Mouse (Mus musculus): ENCODE measurements at regions not wholly inside any gene's neighbourhood (a gene's known extent, or its start where the extent isn't known, plus 50 kb on each side); places are given as distances from the start of the nearest gene placed in this dataset.

DNA sequence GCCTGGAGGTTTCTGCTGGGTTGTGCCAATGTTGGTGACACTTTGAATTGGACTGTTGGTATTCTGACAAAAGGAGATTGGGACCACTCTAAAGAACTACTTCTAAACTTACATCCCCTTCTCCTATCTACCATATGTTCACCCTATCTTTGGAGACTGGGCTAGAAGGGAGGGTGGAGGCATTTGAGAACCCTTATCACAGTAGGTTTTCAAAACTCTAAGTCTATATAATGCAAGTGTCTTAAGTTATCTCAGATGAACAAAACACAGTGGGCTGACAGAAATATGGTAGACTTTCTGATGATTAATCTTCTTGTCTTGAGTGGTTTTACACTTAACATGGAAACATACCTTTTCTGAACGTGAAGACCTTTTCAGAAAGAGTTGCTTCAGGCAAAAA lies 486.9 kb downstream of the Adgrl2 start:
- Histone ChIP-seq H3K4me3 (no peak overlapping the region), H3K9me3 (replicated peaks) (no peaks in the 10 kb centered on the region), H3K36me3 (no peaks in the 10 kb centered on the region), H3K4me1 (replicated peaks) (no peaks in the 10 kb centered on the region), H3K9ac (no peak overlapping the region), H3K27ac (ENCODE audit: poor library complexity, severe bottlenecking) (no peak overlapping the region), H3K27me3 (replicated peaks) (no peaks in the 10 kb centered on the region), H3K4me2 (no peak overlapping the region)
- ATAC-seq (ENCODE audit: insufficient number of reproducible peaks, low FRiP score) = no peak
- WGBS = 67% methylated on average over 1 of the region's 1 CpGs

DNA sequence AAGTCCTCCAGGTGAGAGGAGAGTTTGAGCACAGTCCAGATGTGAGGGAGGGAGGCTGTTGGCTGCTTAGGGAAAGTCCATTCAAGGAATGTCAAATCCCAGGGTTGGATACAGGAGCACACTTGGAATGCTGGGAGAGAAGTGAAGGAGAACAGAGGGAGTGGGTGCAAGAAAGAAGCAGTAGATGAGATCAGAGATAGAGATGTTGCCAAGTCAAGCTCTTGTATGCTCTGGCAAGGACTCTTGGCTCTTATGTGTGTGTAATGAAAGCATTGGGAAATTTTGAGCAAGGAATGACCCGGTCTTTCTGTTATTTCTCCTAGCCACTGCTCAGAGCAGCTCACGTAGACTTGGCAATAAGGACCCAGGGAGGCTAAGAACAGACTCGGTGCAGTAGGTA lies 488.6 kb downstream of the Adgrl2 start:
- H3K4me2 ChIP-seq = no peak overlapping the region
- ATAC-seq (ENCODE audit: insufficient number of reproducible peaks, low FRiP score) = no peak
- 76% methylated on average over 3 of the region's 3 CpGs for WGBS
- no peak overlapping the region for H3K27ac ChIP-seq (ENCODE audit: poor library complexity, severe bottlenecking)
- H3K4me1 ChIP-seq (replicated peaks) = no peaks in the 10 kb centered on the region
- no peaks in the 10 kb centered on the region for H3K9me3 ChIP-seq (replicated peaks)
- H3K4me3 ChIP-seq = no peak overlapping the region
- no peaks in the 10 kb centered on the region for H3K36me3 ChIP-seq
- no peak overlapping the region for H3K9ac ChIP-seq
- H3K27me3 ChIP-seq (replicated peaks) = no peaks in the 10 kb centered on the region

DNA sequence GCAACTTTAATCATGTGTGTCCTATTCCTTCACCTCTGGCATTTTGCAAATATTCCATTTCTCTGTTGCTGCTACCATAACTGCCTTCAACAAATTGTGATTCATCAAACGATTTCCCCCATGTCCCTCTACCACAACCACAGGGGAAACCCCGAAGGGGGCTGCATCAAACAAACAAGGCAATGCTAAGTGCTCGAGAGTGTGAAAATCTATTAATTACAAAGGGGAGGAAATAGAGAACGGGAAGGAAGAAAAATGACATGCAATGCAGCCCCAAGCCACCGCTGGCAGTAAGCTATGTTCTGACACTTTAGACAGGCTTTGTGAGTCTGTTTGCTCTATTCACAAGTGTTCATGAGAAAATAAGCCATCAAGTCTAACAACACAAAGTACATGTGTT lies 493.7 kb downstream of the Adgrl2 start:
- H3K4me2 ChIP-seq = no peak overlapping the region
- no peaks in the 10 kb centered on the region for H3K4me1 ChIP-seq (replicated peaks)
- no peak overlapping the region for H3K27ac ChIP-seq (ENCODE audit: poor library complexity, severe bottlenecking)
- H3K27me3 ChIP-seq (replicated peaks) = no peaks in the 10 kb centered on the region
- no peak overlapping the region for H3K4me3 ChIP-seq
- 75% methylated on average over 5 of the region's 5 CpGs for WGBS
- H3K9me3 ChIP-seq (replicated peaks) = no peaks in the 10 kb centered on the region
- ATAC-seq (ENCODE audit: insufficient number of reproducible peaks, low FRiP score) = no peak
- no peak overlapping the region for H3K9ac ChIP-seq
- no peaks in the 10 kb centered on the region for H3K36me3 ChIP-seq

GRCm38 (mm10) chr3:148491287-148491686 lies 499.1 kb downstream of the Adgrl2 start:
- WGBS = 72% methylated on average over 3 of the region's 3 CpGs
- ATAC-seq (ENCODE audit: insufficient number of reproducible peaks, low FRiP score) = no peak

DNA sequence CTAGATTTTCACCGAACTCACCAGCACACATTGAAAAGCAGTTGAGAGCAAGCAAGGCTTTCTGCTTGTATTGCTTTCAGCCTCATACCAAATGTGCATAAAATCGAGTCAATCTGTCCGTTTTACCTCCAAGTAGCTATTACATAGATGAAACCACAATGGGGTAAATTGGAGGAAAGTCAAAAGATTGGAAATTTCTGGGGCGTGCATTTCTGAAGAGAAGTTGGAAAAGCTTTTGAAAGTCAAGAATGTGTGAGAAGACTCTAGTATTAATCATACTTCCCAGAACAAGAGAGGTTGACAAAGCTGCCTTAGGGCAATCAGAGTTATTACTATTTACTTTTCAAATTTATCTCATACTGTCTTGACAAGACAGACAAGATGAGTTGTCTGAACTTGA lies 501.2 kb downstream of the Adgrl2 start:
- no peaks in the 10 kb centered on the region for H3K27me3 ChIP-seq (replicated peaks)
- H3K4me2 ChIP-seq = no peak overlapping the region
- no peak overlapping the region for H3K9ac ChIP-seq
- no peaks in the 10 kb centered on the region for H3K4me1 ChIP-seq (replicated peaks)
- 81% methylated on average over 4 of the region's 4 CpGs for WGBS
- H3K36me3 ChIP-seq = no peaks in the 10 kb centered on the region
- H3K9me3 ChIP-seq (replicated peaks) = no peaks in the 10 kb centered on the region
- no peak overlapping the region for H3K27ac ChIP-seq (ENCODE audit: poor library complexity, severe bottlenecking)
- H3K4me3 ChIP-seq = no peak overlapping the region
- no peak for ATAC-seq (ENCODE audit: insufficient number of reproducible peaks, low FRiP score)

More at GRCm38 (mm10) chr3:148491287-148491686, 499.1 kb downstream of the Adgrl2 start:
- no peaks in the 10 kb centered on the region for H3K27me3 ChIP-seq (replicated peaks)
- H3K27ac ChIP-seq (ENCODE audit: poor library complexity, severe bottlenecking) = no peak overlapping the region
- H3K9ac ChIP-seq = no peak overlapping the region
- no peak overlapping the region for H3K4me3 ChIP-seq
- no peaks in the 10 kb centered on the region for H3K9me3 ChIP-seq (replicated peaks)
- H3K36me3 ChIP-seq = no peaks in the 10 kb centered on the region
- H3K4me1 ChIP-seq (replicated peaks) = no peaks in the 10 kb centered on the region
- no peak overlapping the region for H3K4me2 ChIP-seq

DNA sequence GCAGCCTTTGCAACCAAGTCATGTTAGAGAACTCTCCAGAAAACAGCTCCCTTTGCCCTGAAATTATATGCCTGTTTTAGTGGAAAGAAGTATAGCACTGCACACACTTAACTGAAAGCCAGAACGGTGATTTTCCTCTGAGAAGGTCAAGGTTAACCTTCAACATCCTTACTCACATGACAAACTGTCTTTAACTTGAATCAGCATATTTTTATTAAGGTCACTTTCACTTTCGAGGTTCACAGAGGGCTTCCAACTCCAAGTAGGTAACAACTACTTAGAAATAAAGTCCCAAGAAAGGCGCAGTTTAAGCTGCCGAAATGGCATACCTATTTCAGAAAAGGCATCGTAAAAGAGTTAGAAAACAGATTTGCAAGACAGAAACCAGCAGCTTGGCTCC lies 502.4 kb downstream of the Adgrl2 start:
- 83% methylated on average over 5 of the region's 5 CpGs for WGBS
- no peaks in the 10 kb centered on the region for H3K27me3 ChIP-seq (replicated peaks)
- H3K9me3 ChIP-seq (replicated peaks) = no peaks in the 10 kb centered on the region
- no peak for ATAC-seq (ENCODE audit: insufficient number of reproducible peaks, low FRiP score)
- no peak overlapping the region for H3K4me2 ChIP-seq
- H3K9ac ChIP-seq = no peak overlapping the region
- no peaks in the 10 kb centered on the region for H3K4me1 ChIP-seq (replicated peaks)
- no peaks in the 10 kb centered on the region for H3K36me3 ChIP-seq
- no peak overlapping the region for H3K27ac ChIP-seq (ENCODE audit: poor library complexity, severe bottlenecking)
- H3K4me3 ChIP-seq = no peak overlapping the region

DNA sequence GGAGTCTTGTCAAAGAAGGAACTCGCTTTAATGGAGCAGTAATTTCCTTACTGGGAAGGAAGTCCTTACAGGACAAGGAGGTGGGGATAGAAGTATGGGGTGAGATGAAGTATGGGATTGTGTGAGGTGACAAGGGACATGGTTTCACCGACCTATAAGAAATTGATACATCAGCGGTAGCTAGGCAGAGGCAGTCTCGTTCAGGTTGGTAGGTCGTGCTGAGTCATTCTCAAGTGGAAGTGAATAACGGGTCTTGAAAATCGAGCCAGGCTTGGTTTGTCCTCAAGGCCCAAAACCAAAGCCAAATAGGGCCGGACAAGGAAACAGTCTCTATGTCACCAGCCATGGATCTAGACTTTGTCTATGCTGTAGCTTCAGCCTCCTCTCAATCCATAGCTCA lies 514.5 kb downstream of the Adgrl2 start:
- Histone ChIP-seq H3K9me3 (replicated peaks) (no peaks in the 10 kb centered on the region), H3K4me2 (no peak overlapping the region), H3K36me3 (no peaks in the 10 kb centered on the region), H3K9ac (no peak overlapping the region), H3K4me3 (no peak overlapping the region), H3K4me1 (replicated peaks) (no peaks in the 10 kb centered on the region), H3K27ac (ENCODE audit: poor library complexity, severe bottlenecking) (no peak overlapping the region), H3K27me3 (replicated peaks) (no peaks in the 10 kb centered on the region)
- 81% methylated on average over 8 of the region's 8 CpGs for WGBS
- no peak for ATAC-seq (ENCODE audit: insufficient number of reproducible peaks, low FRiP score)

- H3K9me3 ChIP-seq (replicated peaks) = no peaks in the 10 kb centered on the region
- H3K9ac ChIP-seq = no peak overlapping the region
- 85% methylated on average over 6 of the region's 6 CpGs for WGBS
- no peak overlapping the region for H3K27ac ChIP-seq (ENCODE audit: poor library complexity, severe bottlenecking)
- no peak overlapping the region for H3K4me2 ChIP-seq
- ATAC-seq (ENCODE audit: insufficient number of reproducible peaks, low FRiP score) = no peak
- no peaks in the 10 kb centered on the region for H3K36me3 ChIP-seq
- no peaks in the 10 kb centered on the region for H3K4me1 ChIP-seq (replicated peaks)
- no peak overlapping the region for H3K4me3 ChIP-seq
- H3K27me3 ChIP-seq (replicated peaks) = no peaks in the 10 kb centered on the region
Observed at GRCm38 (mm10) chr3:148472943-148473444, 517.4 kb downstream of the Adgrl2 start.

DNA sequence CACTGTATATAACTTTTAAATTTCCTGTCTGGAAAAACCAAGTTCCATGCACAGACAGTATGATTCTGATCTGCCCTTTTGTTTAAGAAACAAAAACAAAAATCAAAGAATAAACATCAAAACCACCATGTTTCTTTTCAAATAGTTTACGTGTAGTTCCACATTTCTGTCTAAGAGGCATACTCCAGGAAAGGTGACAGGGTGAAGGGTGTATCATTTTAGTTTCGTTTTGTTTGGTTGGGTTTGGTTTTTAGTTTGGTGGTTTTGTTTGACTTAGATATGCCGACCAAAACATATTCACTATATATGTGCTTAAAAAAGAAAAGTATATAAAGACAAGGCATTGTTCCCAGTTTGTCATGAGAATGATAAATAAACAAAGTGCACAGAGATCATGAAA lies 524.9 kb downstream of the Adgrl2 start:
- no peak overlapping the region for H3K9ac ChIP-seq
- H3K27ac ChIP-seq (ENCODE audit: poor library complexity, severe bottlenecking) = no peak overlapping the region
- no peak overlapping the region for H3K4me3 ChIP-seq
- H3K4me2 ChIP-seq = no peak overlapping the region
- H3K36me3 ChIP-seq = no peaks in the 10 kb centered on the region
- 76% methylated on average over 3 of the region's 3 CpGs for WGBS
- no peaks in the 10 kb centered on the region for H3K9me3 ChIP-seq (replicated peaks)
- no peaks in the 10 kb centered on the region for H3K27me3 ChIP-seq (replicated peaks)
- no peak for ATAC-seq (ENCODE audit: insufficient number of reproducible peaks, low FRiP score)
- no peaks in the 10 kb centered on the region for H3K4me1 ChIP-seq (replicated peaks)

- WGBS = 88% methylated on average over 10 of the region's 10 CpGs
- Histone ChIP-seq H3K27ac (ENCODE audit: poor library complexity, severe bottlenecking) (no peak overlapping the region), H3K27me3 (replicated peaks) (no peaks in the 10 kb centered on the region), H3K9me3 (replicated peaks) (no peaks in the 10 kb centered on the region), H3K4me2 (no peak overlapping the region), H3K4me1 (replicated peaks) (no peaks in the 10 kb centered on the region), H3K36me3 (no peaks in the 10 kb centered on the region), H3K4me3 (no peak overlapping the region), H3K9ac (no peak overlapping the region)
- ATAC-seq (ENCODE audit: insufficient number of reproducible peaks, low FRiP score) = no peak
Observed at GRCm38 (mm10) chr3:148462791-148463190, 527.6 kb downstream of the Adgrl2 start.

DNA sequence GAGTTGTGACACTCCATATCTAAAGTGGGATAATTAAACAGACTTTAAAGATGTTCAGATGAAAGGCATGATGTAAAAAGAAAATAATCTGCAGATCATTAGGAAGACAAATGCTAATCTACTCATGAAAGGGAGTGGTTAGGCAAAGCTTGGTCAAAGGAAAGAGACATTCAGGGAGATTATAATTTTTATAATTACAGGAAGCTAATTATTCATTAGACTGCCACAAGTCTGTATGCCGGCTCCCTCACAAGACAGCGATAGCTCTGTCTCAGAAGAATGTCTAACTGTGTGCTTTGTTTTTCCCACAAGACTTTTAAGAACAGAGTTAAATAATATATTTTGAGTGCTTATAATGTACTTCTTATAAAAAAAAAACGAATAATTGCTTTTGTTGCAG lies 541.5 kb downstream of the Adgrl2 start:
- ATAC-seq (ENCODE audit: insufficient number of reproducible peaks, low FRiP score) = no peak
- 79% methylated on average over 3 of the region's 3 CpGs for WGBS
- no peaks in the 10 kb centered on the region for H3K4me1 ChIP-seq (replicated peaks)

GRCm38 (mm10) chr3:148448465-148448864 lies 541.9 kb downstream of the Adgrl2 start:
- Histone ChIP-seq H3K9ac (no peak overlapping the region), H3K9me3 (replicated peaks) (no peaks in the 10 kb centered on the region), H3K27me3 (replicated peaks) (peaks cover 22% of the 10 kb centered on the region), H3K36me3 (no peaks in the 10 kb centered on the region), H3K4me3 (no peak overlapping the region), H3K4me1 (replicated peaks) (no peaks in the 10 kb centered on the region), H3K27ac (ENCODE audit: poor library complexity, severe bottlenecking) (no peak overlapping the region), H3K4me2 (no peak overlapping the region)
- no peak for ATAC-seq (ENCODE audit: insufficient number of reproducible peaks, low FRiP score)
- 68% methylated on average over 1 of the region's 1 CpGs for WGBS

More for the DNA sequence above, 541.5 kb downstream of the Adgrl2 start:
- Histone ChIP-seq H3K9me3 (replicated peaks) (no peaks in the 10 kb centered on the region), H3K9ac (no peak overlapping the region), H3K27me3 (replicated peaks) (peaks cover 22% of the 10 kb centered on the region), H3K36me3 (no peaks in the 10 kb centered on the region), H3K27ac (ENCODE audit: poor library complexity, severe bottlenecking) (no peak overlapping the region), H3K4me3 (no peak overlapping the region), H3K4me2 (no peak overlapping the region)
